Mouse (Mus musculus) brain, embryonic 14.5 days (tissue): ENCODE measurements around the gene Gm12216.

Experiments used
- CTCF ChIP-seq: fragments of 200-500 bp; IDR thresholded peaks from 2 replicates; pipeline ENCODE4 v1.5.1; 2012; ENCODE audit warnings: inconsistent platforms, mild to moderate bottlenecking, moderate library complexity, borderline replicate concordance; ENCODE audit not compliant: insufficient read depth, insufficient read length; ENCODE audit errors: extremely low read depth
- POLR2A ChIP-seq: fragments of 200-500 bp; IDR thresholded peaks from 2 replicates; pipeline ENCODE4 v1.6.1; 2012; ENCODE audit warnings: mild to moderate bottlenecking, inconsistent platforms, borderline replicate concordance; ENCODE audit not compliant: poor library complexity, insufficient read depth, insufficient read length, severe bottlenecking; ENCODE audit errors: extremely low read depth

DNA sequence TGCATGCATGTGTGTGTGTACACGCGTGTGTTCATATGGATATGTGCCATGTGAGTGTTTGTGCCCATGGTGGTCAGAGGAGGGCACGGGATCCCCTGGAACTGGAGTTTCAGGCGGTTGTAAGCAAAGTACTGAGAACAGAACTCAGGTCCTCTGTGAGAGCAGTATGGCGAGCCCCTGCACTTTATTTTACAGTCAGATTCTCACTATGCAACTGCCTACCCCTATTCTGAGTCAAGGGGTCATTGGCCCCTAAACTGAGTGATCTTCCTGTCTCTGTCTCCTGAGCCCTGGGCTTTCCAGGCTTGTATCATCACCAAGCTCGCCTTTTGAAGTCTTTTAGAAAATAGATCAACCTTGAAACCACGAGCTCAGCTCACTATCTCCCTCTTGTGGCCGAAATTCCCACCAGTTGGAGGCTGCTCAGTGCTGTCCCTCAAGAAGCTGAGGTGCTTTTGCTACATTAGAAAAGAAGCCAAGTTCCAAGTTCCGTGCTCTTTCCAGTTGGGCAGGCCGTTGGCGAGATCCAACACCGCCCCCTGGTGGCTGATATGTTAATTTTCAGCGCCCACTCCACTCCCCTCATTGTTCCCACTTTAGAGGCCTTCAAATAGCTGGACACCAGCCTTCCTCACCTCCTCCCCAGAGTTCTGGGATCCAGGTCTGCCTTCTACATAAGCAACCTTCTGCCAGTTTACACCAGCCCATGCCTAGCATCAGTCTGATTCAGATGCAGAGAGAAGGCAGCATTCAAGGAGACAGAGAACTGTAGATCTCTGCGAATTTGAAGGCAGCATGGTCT is 122.1 kb downstream of the Gm12216 start:
- TF ChIP-seq POLR2A (no peak), CTCF (peak; percentile 67)
